Mouse (Mus musculus): ENCODE data around the gene Ccdc54. TPM values are rescaled to one million over a fixed set of nuclear protein-coding genes. Genes with fewer than 3 reads are reported as not detected.

The Ccdc54 gene
- not detected for polyA plus RNA-seq (2017; shearing (Covaris generic))

GRCm38 (mm10) chr16:50591054-50591453 lies at the start of gene Ccdc54:
Ccdc54 (minus strand) TSS chr16:50591154.

Other genes starting within 250 kb of the Ccdc54 start
- gene Bbx, start 158.8 kb downstream of the Ccdc54 start, polyA plus RNA-seq (2017; shearing (Covaris generic)): 53.4 TPM